Mouse (Mus musculus) megakaryocyte-erythroid progenitor cell, adult 5-6 weeks (primary cell): ENCODE measurements around the gene Tapbp. TPM values are rescaled to one million over a fixed set of nuclear protein-coding genes. Genes with fewer than 3 reads are reported as not detected.

Experiments
- ATAC-seq: replicated peaks from 2 replicates; pipeline ENCODE4 v1.8.0; 2016; ENCODE audit warnings: mild to moderate bottlenecking, inconsistent platforms; ENCODE audit not compliant: severe bottlenecking, poor library complexity, low FRiP score, low TSS enrichment
- total RNA-seq, 2 experiments: library from RNA; stranded (forward) in 1 of 2; stranded (reverse) in 1 of 2; fragments of 200-1000, 215-1000 nt in 1 of 2; fragments of >200 nt in 1 of 2; fragmentation: Nextera tagmentation in 1 of 2; gene quantifications; 2 replicates each; pipeline ENCODE4 v1.2.3; 2014 to 2017

Tapbp gene
- total RNA-seq, 2 experiments from 2014 or later, result 42.1 to 47.9 TPM

DNA sequence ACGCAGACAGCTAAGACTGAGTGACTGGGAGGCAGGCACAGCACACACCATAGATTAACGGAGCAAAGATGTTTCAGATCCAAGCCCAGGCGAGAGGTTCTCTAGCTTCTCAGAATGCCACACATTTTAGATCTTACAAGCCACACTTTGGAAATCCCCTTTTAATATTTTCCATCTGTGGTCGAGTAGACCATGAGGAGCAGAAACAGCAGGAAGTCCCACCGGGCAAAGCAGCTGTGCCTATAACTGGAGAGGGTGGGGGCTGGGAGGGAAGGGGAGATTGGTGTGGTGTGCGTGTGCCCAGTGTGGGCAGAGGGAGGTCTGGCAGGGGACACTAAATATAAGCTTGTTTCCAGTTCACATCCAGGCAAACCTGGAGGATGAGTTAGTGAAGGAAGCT lies 41.8 kb downstream of the Tapbp start:
- no peak for ATAC-seq

DNA sequence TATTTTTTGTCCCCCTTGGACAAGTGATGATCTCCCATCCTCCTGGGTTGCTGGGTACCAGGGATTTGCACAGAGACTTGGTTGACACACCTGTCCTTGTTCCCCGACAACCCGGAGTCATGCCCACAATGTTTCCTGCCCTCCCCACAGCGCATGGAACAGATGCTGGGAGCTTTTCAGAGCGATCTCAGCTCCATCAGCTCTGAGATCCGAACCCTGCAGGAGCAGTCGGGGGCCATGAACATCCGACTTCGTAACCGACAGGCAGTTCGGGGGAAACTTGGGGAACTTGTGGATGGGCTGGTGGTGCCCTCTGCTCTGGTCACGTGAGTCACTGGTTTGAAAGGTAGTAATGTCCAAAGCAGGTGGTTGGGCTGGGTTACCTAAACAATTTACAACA lies 42.8 kb downstream of the Tapbp start:
- no peak for ATAC-seq

DNA sequence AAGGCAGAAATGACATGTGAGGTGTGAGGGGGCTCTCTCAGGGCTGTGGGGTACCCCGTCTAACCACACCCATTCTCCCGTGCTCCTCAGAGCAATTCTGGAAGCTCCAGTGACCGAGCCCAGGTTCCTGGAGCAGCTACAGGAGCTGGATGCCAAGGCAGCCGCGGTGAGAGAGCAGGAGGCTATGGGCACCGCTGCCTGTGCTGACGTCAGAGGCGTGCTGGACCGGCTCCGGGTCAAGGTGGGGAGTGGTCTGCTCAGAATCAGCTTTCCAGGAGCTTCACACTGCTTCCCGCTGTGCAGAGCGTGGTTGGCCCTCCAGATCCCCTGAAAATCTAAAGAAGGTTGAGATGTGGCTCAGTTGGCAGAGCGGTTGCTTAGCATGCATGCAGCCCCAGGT lies 43.4 kb downstream of the Tapbp start:
- ATAC-seq, result no peak

DNA sequence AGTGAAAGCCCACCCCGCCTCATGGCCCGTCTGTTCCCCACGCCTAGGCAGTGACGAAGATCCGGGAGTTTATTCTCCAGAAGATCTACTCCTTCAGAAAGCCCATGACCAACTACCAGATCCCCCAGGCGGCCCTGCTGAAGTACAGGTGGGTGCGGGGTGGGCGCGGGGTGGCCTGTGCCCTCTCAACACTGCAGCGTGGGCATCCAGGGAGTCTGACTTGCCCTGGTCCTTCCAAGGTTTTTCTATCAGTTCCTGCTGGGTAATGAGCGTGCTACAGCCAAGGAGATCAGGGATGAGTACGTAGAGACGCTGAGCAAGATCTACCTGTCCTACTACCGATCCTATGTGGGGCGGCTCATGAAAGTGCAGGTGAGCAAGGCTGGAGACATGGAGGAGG lies 44.2 kb downstream of the Tapbp start:
- ATAC-seq, result no peak

DNA sequence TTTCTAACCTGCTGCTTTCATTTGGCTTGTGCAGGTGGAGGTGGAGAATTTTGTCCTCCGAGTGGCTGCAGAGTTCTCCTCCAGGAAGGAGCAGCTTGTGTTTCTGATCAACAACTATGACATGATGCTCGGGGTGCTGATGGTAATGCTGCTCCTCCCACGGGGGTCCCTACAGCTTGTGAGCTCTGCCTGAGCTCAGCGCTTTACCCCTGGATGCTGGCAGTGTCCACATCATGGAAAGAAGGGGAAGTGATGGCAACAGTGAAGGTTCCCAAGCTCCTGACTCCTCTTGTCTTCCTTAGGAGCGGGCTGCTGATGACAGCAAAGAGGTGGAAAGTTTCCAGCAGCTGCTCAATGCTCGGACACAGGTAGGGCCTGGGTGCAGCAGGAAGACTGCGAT lies 47.2 kb downstream of the Tapbp start:
- no peak for ATAC-seq

DNA sequence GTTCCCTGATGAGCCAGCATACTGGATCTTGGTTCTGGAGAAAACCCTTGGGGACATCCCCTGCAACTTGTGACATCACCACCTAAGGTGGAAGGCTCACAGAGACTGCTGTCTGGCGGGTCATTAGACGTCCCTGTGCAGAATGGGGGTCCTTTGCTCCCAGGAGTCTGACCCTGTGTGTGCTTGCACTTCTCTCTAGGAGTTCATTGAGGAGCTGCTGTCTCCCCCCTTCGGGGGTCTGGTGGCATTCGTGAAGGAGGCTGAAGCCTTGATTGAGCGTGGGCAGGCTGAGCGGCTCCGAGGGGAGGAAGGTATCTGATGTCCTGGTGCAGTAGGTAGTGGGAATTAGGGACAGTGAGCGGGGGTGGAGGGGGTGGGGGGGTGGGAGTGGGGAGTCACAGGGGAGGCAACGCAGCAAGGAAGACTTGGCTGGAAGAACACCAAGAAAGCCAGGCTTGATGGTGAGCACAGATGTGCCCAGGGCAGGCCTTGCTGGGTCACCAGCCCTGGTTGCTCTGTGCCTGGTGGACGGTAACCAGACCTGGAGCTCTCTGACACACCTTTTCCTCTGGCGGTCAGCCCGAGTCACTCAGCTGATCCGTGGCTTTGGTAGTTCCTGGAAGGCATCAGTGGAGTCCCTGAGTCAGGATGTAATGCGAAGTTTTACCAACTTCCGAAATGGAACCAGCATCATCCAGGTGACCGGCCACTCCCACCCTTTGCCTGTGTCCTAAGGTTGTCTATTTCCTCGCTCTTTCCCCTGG lies 49.6 kb downstream of the Tapbp start:
- ATAC-seq, result no peak

DNA sequence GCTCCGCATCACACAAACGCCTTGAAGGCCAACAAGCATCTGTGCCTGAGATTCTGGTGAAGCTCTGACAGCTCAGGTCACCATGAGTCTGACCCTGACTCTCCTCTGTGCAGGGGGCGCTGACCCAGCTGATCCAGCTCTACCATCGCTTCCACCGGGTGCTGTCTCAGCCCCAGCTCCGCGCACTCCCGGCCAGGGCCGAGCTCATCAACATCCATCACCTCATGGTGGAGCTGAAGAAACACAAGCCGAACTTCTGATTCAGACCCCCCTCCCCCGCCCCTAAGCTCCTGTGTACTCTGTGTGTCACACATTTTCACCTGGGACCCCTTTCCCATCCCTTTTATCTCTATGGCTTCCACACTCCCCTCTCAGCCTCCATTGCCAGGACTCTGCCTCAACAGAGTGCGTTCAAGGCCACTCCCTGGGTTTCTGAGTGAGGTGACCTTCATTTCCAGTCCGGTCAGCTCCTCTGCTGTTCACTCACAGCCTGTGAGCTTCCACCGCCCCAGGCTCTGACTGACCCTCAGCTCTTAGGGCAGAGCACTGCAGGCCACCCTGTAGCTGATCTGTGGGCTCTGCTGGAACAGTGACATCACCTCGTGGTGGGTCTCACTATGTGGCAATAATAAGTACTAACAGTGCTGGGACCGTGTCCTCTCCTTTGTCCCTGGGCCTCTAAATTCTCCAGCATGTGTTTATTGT lies 50.3 kb downstream of the Tapbp start:
- no peak for ATAC-seq

DNA sequence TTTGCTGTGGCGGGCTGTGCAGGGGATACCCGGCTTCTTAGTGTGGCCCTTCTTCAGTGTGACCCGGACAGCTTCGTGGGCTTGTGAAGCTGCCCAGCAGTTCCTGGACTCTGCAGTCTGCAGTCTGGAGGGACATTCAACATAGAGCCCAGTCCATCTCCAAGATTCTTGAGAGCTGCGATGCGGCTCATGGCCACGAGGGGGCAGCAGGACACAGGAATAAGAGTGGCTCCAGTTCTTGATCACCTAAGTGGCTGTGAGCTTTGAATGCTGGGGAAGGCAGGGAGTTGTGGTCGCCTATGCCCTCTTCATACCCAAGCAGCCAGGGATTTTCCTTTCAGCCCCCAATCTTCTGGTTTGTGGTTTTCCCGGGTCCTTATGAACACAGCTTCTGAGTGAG lies 52.8 kb downstream of the Tapbp start:
- peak; percentile 75 for ATAC-seq

DNA sequence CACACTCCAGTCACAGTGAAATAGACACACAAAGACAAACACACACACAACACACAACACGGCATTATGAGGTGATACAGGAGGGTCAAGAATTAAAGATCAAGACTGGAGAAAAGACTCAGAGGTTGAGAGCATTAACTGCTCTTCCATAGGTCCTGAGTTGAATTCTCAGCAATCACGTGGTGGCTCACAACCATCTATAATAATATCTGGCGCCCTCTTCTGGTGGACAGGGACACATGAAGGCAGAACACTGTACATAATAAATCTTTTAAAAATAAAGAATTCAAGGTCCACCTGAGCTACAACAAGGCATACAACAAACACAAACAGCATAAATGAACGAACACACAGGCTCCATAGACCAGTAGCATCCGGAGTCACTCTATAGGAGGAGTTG lies 53.2 kb downstream of the Tapbp start:
- ATAC-seq, result peak; percentile 38; the same call in 1 of the 2 replicates

DNA sequence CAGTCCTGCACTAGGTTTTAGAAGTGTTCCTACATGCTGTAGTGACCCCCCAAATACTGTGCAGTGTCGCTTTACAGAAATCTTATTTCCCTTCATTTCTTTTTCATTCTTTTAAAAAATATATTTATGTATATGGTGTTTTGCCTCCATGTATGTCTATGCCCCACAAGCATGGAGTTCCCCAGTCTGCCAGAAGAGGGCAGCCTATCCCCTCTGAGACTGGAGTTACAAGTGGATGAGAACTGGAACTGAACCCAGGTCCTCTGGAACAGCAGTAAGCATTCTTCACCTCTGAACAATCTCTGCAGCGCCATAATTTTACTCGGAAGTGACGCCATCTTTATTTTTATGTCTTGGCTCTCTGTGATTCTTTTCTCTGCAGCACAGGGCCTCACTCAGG lies 53.7 kb downstream of the Tapbp start:
- ATAC-seq, result no peak

DNA sequence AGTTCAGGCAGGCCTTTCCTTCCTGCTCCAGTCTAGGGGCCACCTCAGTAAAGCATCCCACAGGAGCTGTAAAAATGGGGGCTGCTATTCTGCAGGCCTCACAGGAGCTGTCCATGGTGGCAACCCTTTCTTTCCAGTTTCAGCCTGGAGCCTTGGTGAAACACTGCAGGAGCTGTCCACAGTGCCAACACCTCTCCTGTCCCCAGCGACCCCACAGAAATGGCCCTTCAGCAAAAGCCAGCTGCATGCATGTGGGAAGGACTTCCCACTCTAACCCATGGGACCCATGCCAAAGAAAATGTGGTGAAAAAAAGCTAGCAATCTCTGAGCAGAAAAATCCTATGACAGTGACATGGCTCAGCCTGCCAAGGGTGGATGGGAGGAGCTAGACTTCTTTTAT lies 57.0 kb downstream of the Tapbp start:
- ATAC-seq, result 0 out of 2 replicates have a peak, but pooled peaks have one; percentile 53

DNA sequence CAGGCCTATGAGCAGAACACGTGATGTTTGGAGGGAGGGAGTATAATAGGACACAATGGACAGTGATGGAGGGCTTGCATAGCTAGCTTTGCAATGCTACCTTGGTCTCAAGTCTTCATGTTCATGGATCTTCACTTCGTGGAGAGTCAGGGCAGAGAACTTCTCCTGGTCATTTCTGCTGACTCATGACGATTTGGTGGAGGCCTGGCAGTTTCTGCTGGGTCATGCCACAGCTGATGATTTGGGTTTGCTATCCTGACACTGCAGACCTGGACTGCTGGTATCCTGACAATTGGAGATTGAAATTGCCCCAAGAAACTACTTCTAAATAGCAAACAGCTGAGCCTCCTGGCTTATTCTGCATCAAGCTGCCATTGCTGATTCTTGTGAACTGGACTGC lies 57.9 kb downstream of the Tapbp start:
- ATAC-seq, result no peak

DNA sequence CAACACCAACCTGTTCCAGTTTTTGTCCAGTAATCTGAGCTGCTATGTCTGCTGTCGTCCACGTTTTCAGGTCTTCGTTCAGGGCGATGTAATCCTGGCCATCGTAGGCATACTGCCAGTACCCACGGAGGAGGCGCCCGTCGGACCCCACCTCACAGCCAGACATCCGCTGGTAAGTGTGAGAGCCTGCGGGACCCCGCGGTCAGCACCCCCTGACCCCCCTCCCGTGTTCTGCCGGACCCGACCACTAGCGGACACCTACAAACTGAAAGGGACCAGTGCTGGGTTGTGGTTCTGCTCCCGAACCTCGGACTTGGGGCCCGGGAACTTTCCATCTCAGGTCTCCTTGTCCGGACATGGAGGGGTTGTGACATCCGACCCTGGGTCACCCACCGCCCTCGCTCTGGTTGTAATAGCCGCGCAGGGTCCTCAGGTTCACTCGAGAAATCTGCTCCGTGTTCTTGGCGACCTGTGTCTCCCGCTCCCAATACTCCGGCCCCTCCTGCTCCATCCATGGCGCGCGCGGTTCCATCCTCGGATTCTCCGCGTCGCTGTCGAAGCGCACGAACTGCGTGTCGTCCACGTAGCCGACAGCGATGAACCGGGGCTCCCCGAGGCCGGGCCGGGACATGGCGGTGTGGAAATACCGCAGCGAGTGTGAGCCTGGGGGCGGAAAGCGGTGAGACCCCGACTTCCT lies 62.3 kb downstream of the Tapbp start:
- ATAC-seq, result no peak

DNA sequence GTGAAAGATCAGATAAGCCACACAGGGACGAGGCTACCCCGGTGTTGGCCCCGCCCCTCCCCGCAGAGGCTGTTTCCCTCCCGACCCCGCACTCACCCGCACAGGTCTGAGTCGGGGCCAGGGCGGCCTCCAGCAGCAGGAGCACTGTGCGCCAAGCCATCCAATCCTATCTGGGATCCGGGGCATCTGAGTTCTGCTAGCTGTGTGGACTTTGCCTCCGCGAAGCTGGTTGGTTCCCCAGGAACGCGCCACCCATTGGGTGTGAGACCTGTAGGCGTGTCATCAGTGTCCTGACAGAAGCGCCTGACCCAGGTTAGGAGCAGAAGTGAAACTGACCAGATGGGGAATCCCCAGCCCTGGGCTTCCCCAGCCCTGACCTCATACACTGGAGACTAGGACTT lies 62.9 kb downstream of the Tapbp start:
- ATAC-seq, result peak; percentile 82

Other genes with a start within 250 kb of the Tapbp start
- gene Hnrnpm, start 229.0 kb upstream of the Tapbp start, total RNA-seq (2014; fragmentation: Nextera tagmentation), result 579 and 611 TPM in 2 replicates
- 338 and 437 TPM in 2 replicates for gene Hnrnpm, start 229.0 kb upstream of the Tapbp start, total RNA-seq (2017)
- gene March2, start 197.2 kb upstream of the Tapbp start, total RNA-seq (2014; fragmentation: Nextera tagmentation), result 53.7 and 55.5 TPM in 2 replicates
- gene March2, start 197.2 kb upstream of the Tapbp start, total RNA-seq (2017), result 33.4 and 48.1 TPM in 2 replicates
- gene Rab11b, start 155.4 kb upstream of the Tapbp start, total RNA-seq (2014; fragmentation: Nextera tagmentation), result 98.0 and 144 TPM in 2 replicates
- 27.5 and 33.0 TPM in 2 replicates for gene Rab11b, start 155.4 kb upstream of the Tapbp start, total RNA-seq (2017)
- gene Angptl4, start 134.1 kb upstream of the Tapbp start, total RNA-seq (2014; fragmentation: Nextera tagmentation), result 14.9 and 18.2 TPM in 2 replicates
- gene Angptl4, start 134.1 kb upstream of the Tapbp start, total RNA-seq (2017), result 13.0 and 17.1 TPM in 2 replicates
- 12.0 and 19.7 TPM in 2 replicates for gene Kank3, start 105.4 kb upstream of the Tapbp start, total RNA-seq (2014; fragmentation: Nextera tagmentation)
- gene Kank3, start 105.4 kb upstream of the Tapbp start, total RNA-seq (2017), result 1.6 and 2.4 TPM in 2 replicates
- 3,294 and 3,898 TPM in 2 replicates for gene Rps28, start 91.3 kb upstream of the Tapbp start, total RNA-seq (2014; fragmentation: Nextera tagmentation)
- 3,120 and 3,626 TPM in 2 replicates for gene Rps28, start 91.3 kb upstream of the Tapbp start, total RNA-seq (2017)
- 261 and 275 TPM in 2 replicates for gene Ndufa7, start 91.3 kb upstream of the Tapbp start, total RNA-seq (2014; fragmentation: Nextera tagmentation)
- gene Ndufa7, start 91.3 kb upstream of the Tapbp start, total RNA-seq (2017), result 85.6 and 250 TPM in 2 replicates
- gene Cd320, start 72.8 kb upstream of the Tapbp start, total RNA-seq (2014; fragmentation: Nextera tagmentation), result 11.4 and 19.2 TPM in 2 replicates
- gene Cd320, start 72.8 kb upstream of the Tapbp start, total RNA-seq (2017), result 14.1 and 19.6 TPM in 2 replicates
- not detected in 2 replicates for gene Gm7029, start 42.1 kb upstream of the Tapbp start, total RNA-seq (2014; fragmentation: Nextera tagmentation)
- not detected in 2 replicates for gene Gm7029, start 42.1 kb upstream of the Tapbp start, total RNA-seq (2017)
- 14.7 and 31.9 TPM in 2 replicates for gene Kifc1, start 25.2 kb upstream of the Tapbp start, total RNA-seq (2014; fragmentation: Nextera tagmentation)
- 15.6 and 17.0 TPM in 2 replicates for gene Kifc1, start 25.2 kb upstream of the Tapbp start, total RNA-seq (2017)
- not detected in 2 replicates for gene Platr17, start 10.8 kb upstream of the Tapbp start, total RNA-seq (2014; fragmentation: Nextera tagmentation)
- gene Platr17, start 10.8 kb upstream of the Tapbp start, total RNA-seq (2017), result not detected in 2 replicates
- 60.3 and 70.5 TPM in 2 replicates for gene Daxx, start 6.5 kb upstream of the Tapbp start, total RNA-seq (2014; fragmentation: Nextera tagmentation)
- gene Daxx, start 6.5 kb upstream of the Tapbp start, total RNA-seq (2017), result 41.3 and 49.0 TPM in 2 replicates
- gene Zbtb22, start within 50 bp of the Tapbp start, total RNA-seq (2014; fragmentation: Nextera tagmentation), result 18.0 and 18.4 TPM in 2 replicates
- 14.9 and 18.6 TPM in 2 replicates for gene Zbtb22, start within 50 bp of the Tapbp start, total RNA-seq (2017)
- gene Rgl2, start 13.6 kb downstream of the Tapbp start, total RNA-seq (2014; fragmentation: Nextera tagmentation), result 42.6 and 49.0 TPM in 2 replicates
- gene Rgl2, start 13.6 kb downstream of the Tapbp start, total RNA-seq (2017), result 10.4 and 14.0 TPM in 2 replicates
- gene Pfdn6, start 24.4 kb downstream of the Tapbp start, total RNA-seq (2014; fragmentation: Nextera tagmentation), result 192 and 240 TPM in 2 replicates
- gene Pfdn6, start 24.4 kb downstream of the Tapbp start, total RNA-seq (2017), result 209 and 235 TPM in 2 replicates
- 75.2 and 76.4 TPM in 2 replicates for gene Wdr46, start 24.8 kb downstream of the Tapbp start, total RNA-seq (2014; fragmentation: Nextera tagmentation)
- 78.8 and 105 TPM in 2 replicates for gene Wdr46, start 24.8 kb downstream of the Tapbp start, total RNA-seq (2017)
- gene B3galt4, start 35.6 kb downstream of the Tapbp start, total RNA-seq (2014; fragmentation: Nextera tagmentation), result 0.90 and 1.8 TPM in 2 replicates
- gene B3galt4, start 35.6 kb downstream of the Tapbp start, total RNA-seq (2017), result 2.7 TPM in 1 of 2 replicates, not detected in the other
- 41.4 and 51.4 TPM in 2 replicates for gene Vps52, start 39.9 kb downstream of the Tapbp start, total RNA-seq (2014; fragmentation: Nextera tagmentation)
- gene Vps52, start 39.9 kb downstream of the Tapbp start, total RNA-seq (2017), result 17.4 and 26.2 TPM in 2 replicates
- 6,055 and 6,432 TPM in 2 replicates for gene Rps18, start 40.1 kb downstream of the Tapbp start, total RNA-seq (2014; fragmentation: Nextera tagmentation)
- 1,728 and 1,730 TPM in 2 replicates for gene Rps18, start 40.1 kb downstream of the Tapbp start, total RNA-seq (2017)
- gene H2-K1, start 84.4 kb downstream of the Tapbp start, total RNA-seq (2014; fragmentation: Nextera tagmentation), result 870 and 1,054 TPM in 2 replicates
- gene H2-K1, start 84.4 kb downstream of the Tapbp start, total RNA-seq (2017), result 664 and 816 TPM in 2 replicates
- 12.8 and 24.7 TPM in 2 replicates for gene Ring1, start 108.8 kb downstream of the Tapbp start, total RNA-seq (2014; fragmentation: Nextera tagmentation)
- 13.5 and 15.4 TPM in 2 replicates for gene Ring1, start 108.8 kb downstream of the Tapbp start, total RNA-seq (2017)
- 118 and 144 TPM in 2 replicates for gene H2-Ke6, start 112.2 kb downstream of the Tapbp start, total RNA-seq (2014; fragmentation: Nextera tagmentation)
- gene H2-Ke6, start 112.2 kb downstream of the Tapbp start, total RNA-seq (2017), result 41.6 and 46.8 TPM in 2 replicates
- 18.1 and 18.3 TPM in 2 replicates for gene Slc39a7, start 115.8 kb downstream of the Tapbp start, total RNA-seq (2014; fragmentation: Nextera tagmentation)
- 94.1 and 169 TPM in 2 replicates for gene Slc39a7, start 115.8 kb downstream of the Tapbp start, total RNA-seq (2017)
- gene Rxrb, start 115.9 kb downstream of the Tapbp start, total RNA-seq (2014; fragmentation: Nextera tagmentation), result 49.6 and 58.9 TPM in 2 replicates
- 31.4 and 33.3 TPM in 2 replicates for gene Rxrb, start 115.9 kb downstream of the Tapbp start, total RNA-seq (2017)
- 1.1 and 3.6 TPM in 2 replicates for gene Col11a2, start 123.5 kb downstream of the Tapbp start, total RNA-seq (2014; fragmentation: Nextera tagmentation)
- gene Col11a2, start 123.5 kb downstream of the Tapbp start, total RNA-seq (2017), result 0.05 and 0.46 TPM in 2 replicates
- 6.2 and 15.1 TPM in 2 replicates for gene H2-Oa, start 176.4 kb downstream of the Tapbp start, total RNA-seq (2014; fragmentation: Nextera tagmentation)
- 0.75 and 5.8 TPM in 2 replicates for gene H2-Oa, start 176.4 kb downstream of the Tapbp start, total RNA-seq (2017)
- gene H2-DMa, start 203.6 kb downstream of the Tapbp start, total RNA-seq (2014; fragmentation: Nextera tagmentation), result 26.4 and 41.6 TPM in 2 replicates
- gene H2-DMa, start 203.6 kb downstream of the Tapbp start, total RNA-seq (2017), result 35.0 and 36.7 TPM in 2 replicates
- gene Brd2, start 206.7 kb downstream of the Tapbp start, total RNA-seq (2014; fragmentation: Nextera tagmentation), result 173 and 198 TPM in 2 replicates
- 312 and 511 TPM in 2 replicates for gene Brd2, start 206.7 kb downstream of the Tapbp start, total RNA-seq (2017)
- 0.81 and 2.9 TPM in 2 replicates for gene H2-DMb2, start 227.4 kb downstream of the Tapbp start, total RNA-seq (2014; fragmentation: Nextera tagmentation)
- gene H2-DMb2, start 227.4 kb downstream of the Tapbp start, total RNA-seq (2017), result not detected in 2 replicates
- gene H2-DMb1, start 237.2 kb downstream of the Tapbp start, total RNA-seq (2014; fragmentation: Nextera tagmentation), result 3.8 and 9.1 TPM in 2 replicates
- 10.1 and 22.9 TPM in 2 replicates for gene H2-DMb1, start 237.2 kb downstream of the Tapbp start, total RNA-seq (2017)